Mouse (Mus musculus): ENCODE measurements around the gene Tnr.
"Not testable (repeated sequence)": the region's sequence is repeated elsewhere in the genome, so short reads cannot be mapped to it uniquely, and the experiment has no call there.

Tnr gene

DNA sequence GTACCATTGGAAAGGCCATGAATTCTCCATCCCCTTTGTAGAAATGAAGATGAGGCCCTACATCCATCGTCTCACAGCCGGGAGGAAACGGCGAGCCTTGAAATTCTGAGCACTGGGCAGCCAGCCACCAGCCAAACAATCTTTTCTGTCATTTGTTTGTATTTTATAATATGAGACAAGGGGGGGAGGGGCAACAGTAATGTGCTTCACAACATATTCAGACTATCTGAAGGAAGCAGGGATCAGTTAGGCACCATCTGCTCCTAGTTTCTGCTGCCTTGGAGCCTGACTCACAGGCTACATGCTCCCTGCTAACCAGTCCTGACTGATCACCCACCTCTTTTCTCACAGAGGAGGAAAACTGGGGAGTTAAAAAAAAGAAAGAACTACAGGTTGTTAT, 400.5 kb downstream of the Tnr start:
- no peak for DNase-seq (ENCODE audit: extremely low read depth, insufficient read length, low spot score)

DNA sequence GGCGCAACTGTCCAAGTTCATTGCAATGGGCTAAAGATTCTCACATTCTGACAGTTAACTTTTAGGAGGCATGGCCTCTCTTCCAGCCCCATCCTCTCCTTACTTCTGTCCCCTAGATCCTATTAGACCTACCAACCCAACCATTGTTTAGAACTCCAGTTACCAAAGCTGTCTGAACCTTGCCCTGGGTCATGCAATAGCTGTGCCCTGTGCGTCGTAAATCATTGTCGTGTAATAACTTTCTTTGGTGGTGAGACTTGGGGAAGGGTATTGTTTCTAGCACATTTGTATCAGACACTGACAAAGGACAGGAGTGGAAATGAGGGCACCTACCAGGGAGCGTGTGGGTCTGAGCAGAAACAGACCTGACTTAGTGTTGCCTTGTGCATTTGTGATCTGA, 401.1 kb downstream of the Tnr start:
- no peak for DNase-seq (ENCODE audit: extremely low read depth, insufficient read length, low spot score)

DNA sequence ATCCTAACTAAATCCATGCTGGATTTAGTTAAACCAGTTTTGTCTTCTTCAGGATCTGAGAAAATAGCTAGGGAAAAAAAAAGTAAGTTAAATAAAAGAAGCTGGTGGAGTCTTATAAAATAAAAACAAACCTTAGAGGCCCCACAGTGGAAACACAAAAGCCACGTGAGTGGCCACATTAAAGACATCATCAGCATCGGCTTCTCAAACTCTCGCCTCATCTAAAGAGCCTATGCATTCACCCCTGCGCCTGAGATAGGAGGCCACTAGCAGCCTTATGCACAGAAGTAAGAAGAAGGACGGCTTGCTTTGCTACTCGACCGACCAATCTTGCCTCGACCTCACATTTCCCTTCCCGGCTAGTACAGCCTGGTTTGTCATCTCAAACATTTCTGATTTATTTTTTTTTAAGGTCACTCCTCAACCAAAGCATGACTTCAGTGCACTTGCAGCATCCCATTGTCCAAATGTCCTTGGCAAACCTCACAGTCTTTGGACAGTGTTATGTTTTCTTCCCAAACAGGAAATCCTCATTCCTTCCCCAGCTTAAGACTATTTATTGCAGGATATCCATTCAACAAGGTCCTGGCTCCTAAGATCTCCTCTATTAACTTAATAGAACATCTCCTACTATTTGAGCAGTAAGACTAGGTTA, 405.2 kb downstream of the Tnr start:
- DNase-seq (ENCODE audit: extremely low read depth, insufficient read length, low spot score) = no peak

DNA sequence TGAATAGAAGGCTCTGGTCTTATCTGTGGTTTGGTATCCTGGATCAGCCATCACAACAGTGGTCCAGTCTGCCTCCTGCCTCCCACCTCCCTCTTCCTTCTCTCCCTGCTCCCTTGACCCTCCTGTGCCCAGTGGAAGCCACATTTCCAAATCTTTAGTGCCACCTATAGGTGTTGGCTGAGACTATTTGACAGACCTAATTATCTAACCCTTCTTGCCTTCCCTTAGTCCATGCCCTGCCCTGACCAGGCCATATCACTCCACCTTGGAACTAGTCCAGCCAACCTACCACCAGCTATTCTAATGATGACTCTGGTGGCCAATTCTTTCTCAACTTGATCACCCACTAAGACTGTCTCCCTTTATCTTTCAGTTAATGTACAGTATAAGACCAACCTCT, 408.5 kb downstream of the Tnr start:
- no peak for DNase-seq (ENCODE audit: extremely low read depth, insufficient read length, low spot score)

DNA sequence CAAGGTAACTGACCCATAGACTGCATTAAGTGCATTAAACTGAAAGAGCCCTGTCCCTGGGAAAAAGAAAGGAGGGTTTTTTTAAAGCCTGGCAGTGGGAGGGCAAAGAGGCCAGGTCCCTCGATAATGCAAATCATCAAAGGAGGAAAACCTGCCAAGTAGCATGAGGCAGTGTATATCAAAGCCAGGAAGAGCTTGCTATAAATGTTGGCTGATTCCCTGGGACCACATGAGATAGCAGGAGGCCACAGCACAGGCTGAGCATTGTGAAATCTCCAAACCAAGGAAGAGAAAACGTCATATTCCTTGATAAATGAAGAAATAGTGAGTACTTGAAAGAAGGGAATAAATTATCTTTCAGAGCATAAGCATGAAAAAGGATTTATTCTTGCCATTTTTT, 409.0 kb downstream of the Tnr start:
- DNase-seq (ENCODE audit: extremely low read depth, insufficient read length, low spot score) = no peak

DNA sequence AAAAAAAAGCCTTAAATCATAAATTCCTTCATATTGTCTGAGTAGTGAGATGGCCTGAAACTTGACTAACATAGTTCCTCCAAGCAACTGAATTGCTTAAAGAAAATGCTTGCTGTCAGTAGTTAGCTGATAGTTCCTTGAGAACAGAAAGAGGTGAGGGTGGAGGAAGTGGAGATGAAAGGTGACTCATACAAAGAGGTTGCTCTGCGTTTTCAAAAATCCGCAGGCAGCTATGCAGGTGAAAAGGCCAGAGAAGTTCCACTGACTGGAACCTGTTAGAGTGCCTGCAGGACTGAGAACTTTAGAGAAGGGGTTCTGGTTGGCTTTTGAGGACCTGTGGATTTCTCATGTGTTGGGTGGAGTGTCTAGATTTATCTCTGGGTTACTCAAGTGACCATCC, 414.9 kb downstream of the Tnr start:
- DNase-seq (ENCODE audit: extremely low read depth, insufficient read length, low spot score) = no peak

DNA sequence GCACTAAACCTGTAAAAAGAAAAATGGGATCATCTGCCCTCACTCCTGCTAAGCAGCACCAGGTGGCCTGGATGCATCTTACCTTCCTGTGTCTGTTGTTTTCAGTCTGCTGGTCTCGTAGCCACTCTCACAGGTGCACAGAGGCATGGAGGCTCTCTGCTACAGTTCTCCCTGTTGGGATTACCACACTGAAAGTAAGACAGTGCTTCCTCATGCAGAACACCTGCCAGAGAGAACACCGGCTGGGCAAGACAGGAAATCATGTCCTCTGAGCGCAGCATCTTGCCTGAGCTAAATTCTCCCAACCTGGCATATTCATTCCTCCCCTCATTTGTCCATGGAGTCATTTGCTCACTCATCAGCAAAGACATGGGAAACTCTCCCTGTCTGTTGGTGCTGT, 415.8 kb downstream of the Tnr start:
- no peak for DNase-seq (ENCODE audit: extremely low read depth, insufficient read length, low spot score)

DNA sequence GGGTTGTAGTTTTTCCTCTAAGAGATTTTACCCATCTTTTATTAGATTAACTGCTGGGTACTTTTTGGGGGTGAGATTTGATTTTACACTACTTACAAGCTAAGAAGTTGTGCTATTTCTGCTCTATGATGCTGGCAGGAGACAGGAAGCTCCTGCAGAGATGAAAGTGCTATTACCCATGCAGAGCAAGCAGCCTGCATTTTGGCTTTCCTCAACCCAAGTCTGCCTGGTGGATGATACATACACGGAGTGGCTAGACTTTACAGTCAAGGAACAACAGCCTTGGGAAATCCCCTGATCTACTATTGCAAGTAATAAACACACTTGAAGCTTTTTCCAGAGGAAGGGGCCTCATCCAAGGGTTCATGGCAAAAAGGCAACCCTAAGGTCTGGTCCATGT, 430.0 kb downstream of the Tnr start:
- no peak for DNase-seq (ENCODE audit: extremely low read depth, insufficient read length, low spot score)

DNA sequence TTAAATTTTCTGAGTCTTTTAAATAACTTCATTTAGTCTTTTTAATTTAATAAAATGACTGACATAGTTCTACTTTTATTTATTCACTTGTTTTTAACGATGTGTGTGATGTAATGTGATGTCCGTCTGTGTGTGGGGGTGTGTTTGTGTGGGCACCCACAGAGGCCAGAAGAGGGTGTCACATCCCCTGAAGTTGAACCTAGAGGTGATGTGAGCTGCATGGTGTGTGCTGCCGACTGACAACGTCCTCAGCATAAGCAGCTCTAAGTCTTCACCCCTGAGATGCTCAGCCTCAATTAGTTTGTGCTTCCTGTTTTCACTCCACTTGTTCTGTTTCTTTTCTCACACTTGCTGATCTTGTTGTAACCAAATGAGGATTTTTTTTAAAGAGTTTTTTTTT, 439.8 kb downstream of the Tnr start:
- DNase-seq (ENCODE audit: extremely low read depth, insufficient read length, low spot score) = no peak

DNA sequence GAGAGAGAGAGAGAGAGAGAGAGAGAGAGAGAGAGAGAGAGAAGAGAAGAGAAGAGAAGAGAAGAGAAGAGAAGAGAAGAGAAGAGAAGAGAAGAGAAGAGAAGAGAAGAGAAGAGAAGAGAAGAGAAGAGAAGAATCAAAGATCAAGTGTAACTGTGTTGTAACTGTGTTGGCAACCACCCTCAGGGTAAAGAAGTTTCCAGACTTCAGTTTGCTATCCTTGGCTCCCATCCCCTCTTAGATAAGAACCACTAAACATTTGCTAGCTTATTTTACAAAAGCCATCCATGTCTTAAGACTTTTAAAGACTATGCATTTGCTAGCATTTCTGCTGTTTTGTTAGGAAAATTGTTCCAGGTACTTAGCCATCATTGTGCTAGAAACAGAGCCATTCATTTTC, 442.7 kb downstream of the Tnr start:
- not testable (repeated sequence) for DNase-seq (ENCODE audit: extremely low read depth, insufficient read length, low spot score)

DNA sequence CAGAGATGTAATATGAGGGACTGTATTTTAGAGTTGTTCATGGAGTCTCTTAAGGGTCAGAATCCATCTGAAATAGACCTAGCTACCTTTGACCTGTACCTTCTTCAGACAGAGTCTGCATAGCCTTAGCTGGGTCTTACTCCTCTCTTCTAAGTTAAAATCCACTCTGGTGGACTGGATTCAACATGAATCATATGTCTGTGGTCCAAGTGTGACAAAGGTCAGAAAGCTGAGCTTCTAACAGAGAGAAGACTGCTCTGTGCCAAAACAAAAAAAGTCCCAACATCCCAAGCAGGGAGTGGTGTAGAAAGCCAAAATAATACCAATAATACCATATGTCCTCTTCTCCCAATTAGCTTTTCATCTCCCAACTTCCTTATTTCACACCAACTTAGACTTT, 444.8 kb downstream of the Tnr start:
- DNase-seq (ENCODE audit: extremely low read depth, insufficient read length, low spot score) = no peak

DNA sequence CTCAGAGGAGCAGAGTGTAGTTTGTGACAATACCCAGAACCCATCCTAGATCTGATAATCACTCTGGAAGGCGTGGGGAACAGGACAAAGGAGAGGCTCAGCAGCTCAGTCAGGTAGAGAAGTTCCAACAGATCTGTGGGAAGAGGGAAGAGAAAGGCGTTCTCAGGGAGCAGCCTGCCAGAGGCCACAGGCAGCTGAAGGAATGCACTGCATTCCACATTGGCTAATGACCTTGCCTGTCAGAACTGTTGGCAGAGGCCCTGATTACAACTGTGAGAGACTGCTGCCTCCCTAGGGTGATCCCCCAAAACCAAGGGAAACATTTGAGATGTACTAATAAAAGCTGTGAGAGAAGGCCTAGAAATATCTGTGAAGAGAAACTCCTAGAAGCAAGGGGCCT, 454.2 kb downstream of the Tnr start:
- no peak for DNase-seq (ENCODE audit: extremely low read depth, insufficient read length, low spot score)

DNA sequence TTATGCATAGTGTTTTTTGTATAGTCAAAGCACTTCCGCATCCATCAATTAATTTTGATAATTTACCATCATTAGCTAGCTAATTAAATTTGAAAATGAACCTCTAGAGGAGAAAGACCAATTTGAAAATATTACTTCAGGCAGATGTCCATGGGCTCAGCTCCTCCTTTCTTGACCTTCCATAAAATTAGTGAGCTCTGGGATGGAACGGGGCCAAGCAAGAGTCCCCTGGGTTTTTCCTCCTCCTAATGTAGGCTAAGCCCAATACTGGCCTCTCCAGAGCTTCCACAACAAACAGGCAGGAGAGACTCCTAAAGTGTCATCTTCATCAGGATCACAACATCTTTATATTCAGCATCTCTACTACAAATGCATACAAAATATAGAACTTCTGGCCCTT, 455.5 kb downstream of the Tnr start:
- DNase-seq (ENCODE audit: extremely low read depth, insufficient read length, low spot score) = no peak

DNA sequence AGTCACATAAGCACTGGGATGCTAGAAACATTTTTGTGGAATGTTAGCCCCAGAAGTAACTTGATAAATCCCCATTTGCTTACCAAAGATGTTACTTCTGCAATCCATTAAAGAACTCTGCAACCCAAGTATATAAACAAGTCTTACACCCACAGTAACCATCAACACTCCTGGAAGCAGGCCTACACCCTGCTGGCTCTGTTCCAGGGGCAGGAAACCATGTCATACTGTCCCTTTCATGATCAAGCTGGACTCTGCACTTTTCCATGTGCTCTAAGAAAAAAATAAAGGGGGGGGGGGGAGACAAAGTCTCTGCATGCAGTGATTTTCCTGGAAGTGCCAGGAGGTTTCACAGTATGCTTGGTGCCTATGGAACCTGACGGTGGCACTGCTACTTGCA, 456.8 kb downstream of the Tnr start:
- no peak for DNase-seq (ENCODE audit: extremely low read depth, insufficient read length, low spot score)

All from 3134 (cell line).